In genomic region chr4:103214498-103214924, GRCm38 (mm10) we compare ENCODE assay signal across 8 mouse cellular contexts. TPM values are rescaled to one million over a fixed set of nuclear protein-coding genes. Genes with fewer than 3 reads are reported as not detected.
DNase-seq lines count a peak whose midpoint lies in the region; ATAC-seq and TF ChIP-seq lines count a peak whose summit lies in the region.

No protein-coding gene starts in this region.

- H3K4me1 ChIP-seq in bone marrow macrophage, adult 2 months (ENCODE audit: control insufficient read depth, insufficient read depth, low read length), result peaks cover 8% of the 10 kb centered on the region; the same call in 1 of the 2 replicates
- 0 out of 2 replicates have a peak, but pooled peaks cover 2% of the 10 kb centered on the region for H3K4me1 ChIP-seq in forebrain, embryonic 11.5 days (replicated peaks; ENCODE audit: control insufficient read depth, insufficient read depth, low read length)
- H3K4me1 ChIP-seq in heart, embryonic 15.5 days (replicated peaks), result peaks cover 4% of the 10 kb centered on the region; the same call in 1 of the 2 replicates
- H3K4me1 ChIP-seq in liver, embryonic 16.5 days (ENCODE audit: control insufficient read depth, low read depth, low read length), result peaks cover 13% of the 10 kb centered on the region
- peaks cover 14% of the 10 kb centered on the region for H3K4me1 ChIP-seq in neural tube, embryonic 12.5 days
- H3K4me1 ChIP-seq in stomach, embryonic 16.5 days (ENCODE audit: control insufficient read depth, insufficient read depth, low read length), result 0 out of 2 replicates have a peak, but pooled peaks cover 15% of the 10 kb centered on the region

- peak overlapping the region; percentile 70 for H3K4me2 ChIP-seq in forebrain, embryonic 11.5 days (ENCODE audit: low read depth, low read length, severe bottlenecking)
- H3K4me2 ChIP-seq in heart, embryonic 15.5 days, result peak overlapping the region; percentile 74
- peak overlapping the region; percentile 93 for H3K4me2 ChIP-seq in liver, embryonic 16.5 days (ENCODE audit: low read depth, low read length)
- peak overlapping the region; percentile 71 for H3K4me2 ChIP-seq in neural tube, embryonic 12.5 days (replicated peaks)
- peak overlapping the region; percentile 62 for H3K4me2 ChIP-seq in stomach, embryonic 16.5 days (ENCODE audit: low read depth, low read length)

- TF ChIP-seq CTCF in C2C12 (IDR thresholded peaks at IDR 0.05; ENCODE audit: control insufficient read depth, insufficient read depth, insufficient read length), result no peak
- no peak for TF ChIP-seq CTCF in bone marrow macrophage, adult 2 months (IDR thresholded peaks at IDR 0.05; ENCODE audit: low read depth, low read length)

- peak; percentile 80 for ATAC-seq in forebrain, embryonic 11.5 days (replicated peaks; ENCODE audit: low FRiP score)
- ATAC-seq in heart, embryonic 15.5 days (replicated peaks; ENCODE audit: insufficient number of reproducible peaks, insufficient read depth, low FRiP score, low read depth), result peak; percentile 60
- ATAC-seq in liver, embryonic 16.5 days (ENCODE audit: low read depth), result peak; percentile 53
- peak; percentile 86 for ATAC-seq in neural tube, embryonic 12.5 days (ENCODE audit: low FRiP score, low read depth)
- ATAC-seq in stomach, embryonic 16.5 days (ENCODE audit: insufficient read depth, low FRiP score), result peak; percentile 65

- H3K79me3 ChIP-seq in C2C12 (ENCODE audit: low read depth), result peaks cover 5% of the 10 kb centered on the region

- peak overlapping the region; percentile 96 for H3K9ac ChIP-seq in forebrain, embryonic 11.5 days (ENCODE audit: low read length)
- H3K9ac ChIP-seq in heart, embryonic 15.5 days, result peak overlapping the region; percentile 100
- H3K9ac ChIP-seq in liver, embryonic 16.5 days (ENCODE audit: low read depth, low read length), result peak overlapping the region; percentile 96
- H3K9ac ChIP-seq in neural tube, embryonic 12.5 days, result peak overlapping the region; percentile 93
- H3K9ac ChIP-seq in stomach, embryonic 16.5 days (ENCODE audit: low read length), result peak overlapping the region; percentile 98

- H3ac ChIP-seq in C2C12 (ENCODE audit: control insufficient read depth, insufficient read length, low read depth), result peak overlapping the region; percentile 87

- DNase-seq in forebrain, embryonic 11.5 days (ENCODE audit: low spot score), result peak; percentile 83
- DNase-seq in kidney, postnatal 25 days, result peak; percentile 74 to 85

- TF ChIP-seq POLR2A in bone marrow macrophage, adult 2 months (IDR thresholded peaks at IDR 0.05; ENCODE audit: borderline replicate concordance, low read depth, low read length), result 0 out of 2 replicates have a peak, but pooled peaks have one; percentile 38

- H3K9me3 ChIP-seq in forebrain, embryonic 11.5 days (ENCODE audit: control insufficient read depth, low read length), result no peaks in the 10 kb centered on the region
- no peaks in the 10 kb centered on the region for H3K9me3 ChIP-seq in heart, embryonic 15.5 days (replicated peaks)
- H3K9me3 ChIP-seq in liver, embryonic 16.5 days (replicated peaks; ENCODE audit: control insufficient read depth, low read length), result no peaks in the 10 kb centered on the region
- H3K9me3 ChIP-seq in neural tube, embryonic 12.5 days, result no peaks in the 10 kb centered on the region
- no peaks in the 10 kb centered on the region for H3K9me3 ChIP-seq in stomach, embryonic 16.5 days (replicated peaks; ENCODE audit: control insufficient read depth, low read length)

- H3K4me3 ChIP-seq in C2C12 (ENCODE audit: insufficient read depth, poor library complexity, severe bottlenecking), result peak overlapping the region; percentile 65
- H3K4me3 ChIP-seq in bone marrow macrophage, adult 2 months (ENCODE audit: insufficient read depth, low read length), result peak overlapping the region; percentile 96
- H3K4me3 ChIP-seq in forebrain, embryonic 11.5 days (ENCODE audit: low read depth, low read length), result peak overlapping the region; percentile 69
- H3K4me3 ChIP-seq in heart, embryonic 15.5 days, result peak overlapping the region; percentile 95
- H3K4me3 ChIP-seq in liver, embryonic 16.5 days (ENCODE audit: low read depth, low read length), result peak overlapping the region; percentile 92
- H3K4me3 ChIP-seq in neural tube, embryonic 12.5 days, result peak overlapping the region; percentile 86
- H3K4me3 ChIP-seq in stomach, embryonic 16.5 days (replicated peaks; ENCODE audit: low read length), result peak overlapping the region; percentile 97

- no peaks in the 10 kb centered on the region for H3K27me3 ChIP-seq in C2C12 (ENCODE audit: control insufficient read depth, insufficient read depth, insufficient read length)
- no peaks in the 10 kb centered on the region for H3K27me3 ChIP-seq in forebrain, embryonic 11.5 days (ENCODE audit: control insufficient read depth, insufficient read depth, low read length)
- H3K27me3 ChIP-seq in heart, embryonic 15.5 days, result no peaks in the 10 kb centered on the region
- H3K27me3 ChIP-seq in liver, embryonic 16.5 days (ENCODE audit: control insufficient read depth, insufficient read depth, low read depth, low read length), result no peaks in the 10 kb centered on the region
- H3K27me3 ChIP-seq in neural tube, embryonic 12.5 days (replicated peaks), result no peaks in the 10 kb centered on the region
- no peaks in the 10 kb centered on the region for H3K27me3 ChIP-seq in stomach, embryonic 16.5 days (ENCODE audit: control insufficient read depth, insufficient read depth, low read length)

- peaks cover 15% of the 10 kb centered on the region for H3K79me2 ChIP-seq in C2C12 (ENCODE audit: control insufficient read depth, insufficient read depth)

- peaks cover 10% of the 10 kb centered on the region for H3K36me3 ChIP-seq in C2C12 (ENCODE audit: control insufficient read depth, insufficient read depth)
- H3K36me3 ChIP-seq in forebrain, embryonic 11.5 days (ENCODE audit: control insufficient read depth, insufficient read depth, low read length), result no peaks in the 10 kb centered on the region
- peaks cover 7% of the 10 kb centered on the region; the same call in 1 of the 2 replicates for H3K36me3 ChIP-seq in heart, embryonic 15.5 days
- H3K36me3 ChIP-seq in liver, embryonic 16.5 days (ENCODE audit: control insufficient read depth, insufficient read depth), result peaks cover 8% of the 10 kb centered on the region
- H3K36me3 ChIP-seq in neural tube, embryonic 12.5 days, result peaks cover 14% of the 10 kb centered on the region
- no peaks in the 10 kb centered on the region for H3K36me3 ChIP-seq in stomach, embryonic 16.5 days (ENCODE audit: control insufficient read depth, insufficient read depth, low read length)

- peak overlapping the region; percentile 55 for H3K27ac ChIP-seq in bone marrow macrophage, adult 2 months (ENCODE audit: insufficient read depth, low read depth, low read length)
- peak overlapping the region; percentile 90 for H3K27ac ChIP-seq in forebrain, embryonic 11.5 days (ENCODE audit: low read depth, low read length)
- H3K27ac ChIP-seq in heart, embryonic 15.5 days, result peak overlapping the region; percentile 98
- peak overlapping the region; percentile 90 for H3K27ac ChIP-seq in liver, embryonic 16.5 days (ENCODE audit: low read length)
- peak overlapping the region; percentile 97 for H3K27ac ChIP-seq in neural tube, embryonic 12.5 days
- peak overlapping the region; percentile 98 for H3K27ac ChIP-seq in stomach, embryonic 16.5 days (ENCODE audit: low read length)

- under 1% methylated on average over 41 of the region's 48 CpGs for WGBS in forebrain, embryonic 11.5 days
- WGBS in heart, embryonic 15.5 days, result under 1% methylated on average over 34 of the region's 48 CpGs
- WGBS in liver, embryonic 16.5 days (ENCODE audit: insufficient replicate concordance), result 0% methylated on average over 29 of the region's 48 CpGs
- under 1% methylated on average over 48 of the region's 48 CpGs for WGBS in neural tube, embryonic 12.5 days
- WGBS in stomach, embryonic 16.5 days, result under 1% methylated on average over 48 of the region's 48 CpGs

TF ChIP-seq in C2C12, 6 proteins besides CTCF, POLR2A, EP300 and RAD21:
- TF ChIP-seq MAX (IDR thresholded peaks at IDR 0.05) (no peak), MYOG (IDR thresholded peaks at IDR 0.05; ENCODE audit: control insufficient read depth, extremely low read depth, insufficient read length) (no peak), USF1 (IDR thresholded peaks at IDR 0.05; ENCODE audit: low read depth) (no peak)

RNA-seq across cellular contexts. Expression of gene Slc35d1, which starts 0.5 kb away (rescaled TPM):
- polyA plus RNA-seq in C2C12 (2012; fragmentation: generic; extraction: Trizol), result 4.8 TPM
- polyA plus RNA-seq in bone marrow macrophage, adult 2 months (2012; ENCODE audit: insufficient read depth, insufficient read length, missing spikeins), result 4.9 and 6.0 TPM in 2 replicates
- 11.8 and 12.1 TPM in 2 replicates for polyA plus RNA-seq in forebrain, embryonic 11.5 days (2014; fragmentation: Nextera tagmentation; extraction: Ambion mirVana)
- polyA plus RNA-seq in heart, embryonic 15.5 days (2015; fragmentation: Nextera tagmentation; extraction: Ambion mirVana), result 5.4 and 7.5 TPM in 2 replicates
- 3.9 and 4.2 TPM in 2 replicates for polyA plus RNA-seq in liver, embryonic 16.5 days (2015; fragmentation: Nextera tagmentation; extraction: Ambion mirVana)
- polyA plus RNA-seq in neural tube, embryonic 12.5 days (2016; fragmentation: Nextera tagmentation; extraction: Ambion mirVana), result 10.0 and 10.6 TPM in 2 replicates
- polyA plus RNA-seq in stomach, embryonic 16.5 days (2015; fragmentation: Nextera tagmentation; extraction: Ambion mirVana), result 6.9 and 9.0 TPM in 2 replicates

Comparison
In these comparisons a context has a peak if more than half of its experiments do, and no peak if none do; other contexts are left out.
1. Peak in every context shown above with its lines: DNase-seq, ATAC-seq, H3K4me3 ChIP-seq and H3K27ac ChIP-seq.